Mouse (Mus musculus) lung, postnatal 0 days (tissue): ENCODE results near the gene Gpr180.

Source experiments
- CTCF ChIP-seq: IDR thresholded peaks from 2 replicates; pipeline ENCODE4 v1.5.1; 2016; ENCODE audit warnings: antibody characterized with exemption, mild to moderate bottlenecking
- EP300 ChIP-seq: IDR thresholded peaks from 2 replicates; pipeline ENCODE4 v1.6.1; 2016; ENCODE audit warnings: antibody characterized with exemption, mild to moderate bottlenecking, control low read depth

- TF ChIP-seq CTCF, result no peak
- TF ChIP-seq EP300, result no peak
Observed at GRCm38 (mm10) chr14:118152294-118152651, 15.3 kb downstream of the Gpr180 start.
